Mouse (Mus musculus): Measurements from ENCODE around the gene Shisa5. TPM values are rescaled to one million over a fixed set of nuclear protein-coding genes. Genes with fewer than 3 reads are reported as not detected.

The Shisa5 gene
- polyA plus RNA-seq, 1 experiment from 2014 or later: 95.6 TPM

DNA sequence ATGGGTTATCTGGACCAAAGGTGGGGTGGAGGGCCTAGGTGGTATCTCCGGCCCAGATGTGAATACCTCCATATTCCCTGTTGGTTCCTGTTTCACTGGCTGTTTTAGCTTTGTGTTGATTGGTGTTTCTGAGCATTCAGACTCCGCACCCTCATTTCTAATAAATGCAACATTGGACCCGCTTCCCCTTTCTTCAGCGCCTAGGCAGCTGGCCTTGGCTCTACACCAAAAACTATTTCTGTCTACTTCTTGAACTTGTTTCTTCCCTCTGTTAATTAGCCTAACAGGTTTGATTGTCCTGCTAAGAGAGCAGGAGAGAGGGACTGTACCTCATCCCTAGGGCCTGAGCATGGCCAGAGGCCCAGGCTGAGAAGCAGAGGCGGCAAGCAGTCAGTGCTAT, 19.2 kb downstream of the Shisa5 start:
- Histone ChIP-seq H3K9me3 (replicated peaks) (no peaks in the 10 kb centered on the region), H3K27ac (no peak overlapping the region)
- 94% methylated on average over 5 of the region's 5 CpGs for WGBS

DNA sequence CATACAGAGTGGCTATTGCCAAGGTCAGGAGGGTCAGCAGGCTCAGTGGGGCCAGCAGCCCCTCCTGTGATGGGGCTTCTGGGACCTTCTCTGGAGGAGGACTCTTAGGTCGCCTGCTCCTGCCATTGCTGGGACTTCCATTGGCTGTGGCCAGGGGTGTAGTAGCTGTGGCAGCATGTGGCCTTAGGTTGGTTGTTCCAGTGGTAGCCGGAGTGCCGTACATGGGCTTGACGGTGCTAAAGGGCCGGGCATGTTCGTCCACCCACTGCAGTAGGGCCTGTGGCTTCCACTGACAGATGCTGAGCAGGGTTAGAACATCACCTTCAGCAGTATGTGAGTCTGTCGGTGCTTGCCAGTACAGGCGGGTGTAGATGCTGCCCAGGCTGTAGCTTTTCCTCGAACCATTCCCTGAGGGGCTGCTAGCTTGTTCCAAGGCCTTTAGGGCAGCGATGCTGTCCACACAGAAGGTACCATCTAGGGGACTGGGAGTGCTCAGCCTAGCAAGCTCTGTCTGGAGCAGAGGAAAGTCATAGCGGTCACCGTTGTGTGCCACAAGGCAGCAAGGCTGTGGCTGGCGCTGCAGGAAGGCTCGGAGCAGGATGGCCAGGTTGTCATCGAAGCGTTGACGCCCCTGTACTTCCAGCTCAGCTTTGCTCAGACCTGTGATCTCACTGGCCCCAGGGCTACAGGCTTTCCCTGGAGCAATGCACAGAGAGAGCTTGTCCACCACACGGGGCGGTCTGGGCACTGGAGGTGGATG, 19.8 kb downstream of the Shisa5 start:
- H3K4me3 ChIP-seq (replicated peaks): peak overlapping the region; percentile 47

More for the DNA sequence above, 19.2 kb downstream of the Shisa5 start:
- H3K4me2 ChIP-seq: no peak overlapping the region
- H3K9ac ChIP-seq: no peak overlapping the region
- ATAC-seq (replicated peaks; ENCODE audit: low FRiP score): no peak
- no peaks in the 10 kb centered on the region for H3K27me3 ChIP-seq
- H3K4me3 ChIP-seq (replicated peaks): no peak overlapping the region
- H3K36me3 ChIP-seq: peaks cover 58% of the 10 kb centered on the region
- H3K4me1 ChIP-seq: peaks cover 34% of the 10 kb centered on the region

DNA sequence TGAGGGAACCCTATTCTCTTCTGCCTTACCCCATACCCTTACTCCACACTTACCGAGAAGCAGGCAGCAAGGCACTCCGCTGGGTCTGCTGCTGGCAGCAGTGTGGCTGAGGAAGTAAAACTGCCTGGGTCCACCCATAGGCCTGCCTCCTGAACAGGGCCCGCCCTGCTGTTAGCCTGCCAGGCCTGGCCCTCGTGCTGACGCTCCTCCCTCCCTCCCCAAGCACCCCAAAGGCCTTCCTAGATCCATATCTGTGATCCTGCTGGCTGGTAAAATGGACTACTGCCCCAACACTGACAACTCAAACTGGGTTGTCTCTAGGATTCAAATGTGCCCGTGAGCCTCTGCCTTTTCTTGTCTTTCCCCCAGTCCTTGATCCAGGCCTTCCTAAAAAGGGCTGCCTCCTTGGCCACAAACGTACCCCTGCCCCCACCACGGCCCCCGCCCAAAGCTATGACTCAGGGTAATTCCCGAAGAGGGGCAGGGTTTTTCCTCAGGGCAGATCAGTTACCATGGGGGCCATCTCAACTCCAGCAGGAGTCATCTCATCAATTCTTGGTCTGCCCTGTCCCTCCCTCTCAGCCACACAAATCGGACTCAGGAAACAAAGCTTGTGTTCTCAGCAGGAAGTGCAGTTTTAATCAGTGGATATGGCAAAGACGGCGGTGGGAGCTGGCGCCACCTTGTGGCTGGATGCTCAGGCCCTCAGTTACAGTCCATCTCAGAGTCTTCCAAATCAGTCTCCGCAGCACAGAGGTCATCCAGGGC, 21.0 kb downstream of the Shisa5 start, which contains the start of gene Trex1:
TSS of gene Trex1 (minus strand) at position 599 of the 768 bp plus-strand sequence.
- Histone ChIP-seq H3K36me3 (peaks cover 75% of the 10 kb centered on the region), H3K27me3 (no peaks in the 10 kb centered on the region), H3K4me1 (peaks cover 29% of the 10 kb centered on the region), H3K4me3 (replicated peaks) (peak within 1 kb of the TSS; percentile 47), H3K9ac (peak within 1 kb of the TSS; percentile 61), H3K9me3 (replicated peaks) (no peaks in the 10 kb centered on the region), H3K27ac (peak within 1 kb of the TSS; percentile 96), H3K4me2 (peak within 1 kb of the TSS; percentile 69)
- ATAC-seq (replicated peaks; ENCODE audit: low FRiP score): peak; percentile 88
- WGBS: 9% methylated on average over 15 of the region's 15 CpGs

More for the DNA sequence above, 19.8 kb downstream of the Shisa5 start:
- no peaks in the 10 kb centered on the region for H3K9me3 ChIP-seq (replicated peaks)
- H3K27me3 ChIP-seq: no peaks in the 10 kb centered on the region
- ATAC-seq (replicated peaks; ENCODE audit: low FRiP score): no peak
- H3K36me3 ChIP-seq: peaks cover 63% of the 10 kb centered on the region
- peak overlapping the region; percentile 96 for H3K27ac ChIP-seq
- H3K4me2 ChIP-seq: peak overlapping the region; percentile 69
- H3K4me1 ChIP-seq: peaks cover 34% of the 10 kb centered on the region
- peak overlapping the region; percentile 61; the same call in 1 of the 2 replicates for H3K9ac ChIP-seq
- WGBS: 90% methylated on average over 19 of the region's 19 CpGs

DNA sequence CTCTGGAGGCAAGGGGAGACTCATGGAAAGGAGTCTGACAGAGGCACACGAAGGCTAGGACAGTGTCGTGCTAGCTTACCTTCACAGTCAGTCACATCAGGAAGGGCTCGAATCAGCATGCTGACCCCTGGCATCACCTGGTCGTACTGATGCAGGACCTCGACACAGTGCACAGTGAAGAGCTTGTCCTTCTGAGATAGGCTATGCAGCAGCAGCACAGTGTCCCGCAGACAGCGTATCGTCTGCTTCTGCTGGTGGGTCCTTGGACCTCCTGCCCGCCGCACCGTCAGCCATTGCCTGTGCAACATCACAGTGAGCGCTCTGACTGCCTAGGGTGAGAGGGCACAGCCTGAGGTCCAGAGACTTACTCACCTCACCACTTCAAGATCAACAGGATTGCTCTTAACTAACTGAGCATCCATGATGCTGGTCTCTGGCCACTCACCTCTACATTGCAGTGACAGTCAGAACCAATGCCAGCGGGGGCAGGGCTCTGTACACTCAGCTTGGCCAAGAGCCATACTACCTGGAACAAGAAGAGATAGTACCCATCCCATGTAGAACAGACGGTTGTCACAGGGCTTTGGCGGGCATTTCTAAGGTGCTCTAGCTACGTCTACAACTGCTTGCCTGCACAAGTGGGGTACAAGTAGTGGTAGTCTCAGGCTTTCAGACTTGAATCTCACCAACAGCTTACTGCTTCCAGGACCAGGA, 22.0 kb downstream of the Shisa5 start:
- 90% methylated on average over 16 of the region's 16 CpGs for WGBS
- Histone ChIP-seq H3K4me1 (peaks cover 20% of the 10 kb centered on the region), H3K36me3 (peaks cover 85% of the 10 kb centered on the region), H3K27me3 (no peaks in the 10 kb centered on the region), H3K9ac (no peak overlapping the region), H3K9me3 (replicated peaks) (no peaks in the 10 kb centered on the region), H3K4me3 (replicated peaks) (no peak overlapping the region), H3K27ac (peak overlapping the region; percentile 96), H3K4me2 (no peak overlapping the region)
- no peak; the same call in 1 of the 2 replicates for ATAC-seq (replicated peaks; ENCODE audit: low FRiP score)

DNA sequence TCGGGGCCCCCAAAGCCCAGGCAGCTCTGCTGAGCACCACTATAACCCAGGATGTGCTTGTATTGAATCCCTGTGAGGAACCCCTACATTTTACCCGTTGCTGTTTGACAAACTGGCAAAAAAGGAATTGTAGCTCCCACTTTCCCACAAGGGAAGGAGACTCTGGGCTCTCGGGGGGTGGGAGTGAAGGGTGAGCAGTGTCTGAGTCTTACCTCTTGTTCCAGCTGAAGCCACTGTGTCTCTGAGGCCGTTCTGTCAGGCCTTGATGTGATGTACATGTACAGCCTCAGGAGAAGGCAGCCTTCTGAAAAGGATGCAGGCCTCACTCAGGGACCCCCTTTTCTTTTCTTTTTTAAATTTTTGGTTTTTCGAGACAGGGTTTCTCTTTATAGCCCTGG, 22.5 kb downstream of the Shisa5 start:
- ATAC-seq (replicated peaks; ENCODE audit: low FRiP score): no peak
- H3K4me2 ChIP-seq: no peak overlapping the region
- no peak overlapping the region for H3K4me3 ChIP-seq (replicated peaks)
- H3K9ac ChIP-seq: no peak overlapping the region
- H3K4me1 ChIP-seq: peaks cover 17% of the 10 kb centered on the region
- H3K27me3 ChIP-seq: no peaks in the 10 kb centered on the region
- WGBS: 90% methylated on average over 5 of the region's 5 CpGs
- no peak overlapping the region for H3K27ac ChIP-seq
- H3K36me3 ChIP-seq: peaks cover 85% of the 10 kb centered on the region
- H3K9me3 ChIP-seq (replicated peaks): no peaks in the 10 kb centered on the region

DNA sequence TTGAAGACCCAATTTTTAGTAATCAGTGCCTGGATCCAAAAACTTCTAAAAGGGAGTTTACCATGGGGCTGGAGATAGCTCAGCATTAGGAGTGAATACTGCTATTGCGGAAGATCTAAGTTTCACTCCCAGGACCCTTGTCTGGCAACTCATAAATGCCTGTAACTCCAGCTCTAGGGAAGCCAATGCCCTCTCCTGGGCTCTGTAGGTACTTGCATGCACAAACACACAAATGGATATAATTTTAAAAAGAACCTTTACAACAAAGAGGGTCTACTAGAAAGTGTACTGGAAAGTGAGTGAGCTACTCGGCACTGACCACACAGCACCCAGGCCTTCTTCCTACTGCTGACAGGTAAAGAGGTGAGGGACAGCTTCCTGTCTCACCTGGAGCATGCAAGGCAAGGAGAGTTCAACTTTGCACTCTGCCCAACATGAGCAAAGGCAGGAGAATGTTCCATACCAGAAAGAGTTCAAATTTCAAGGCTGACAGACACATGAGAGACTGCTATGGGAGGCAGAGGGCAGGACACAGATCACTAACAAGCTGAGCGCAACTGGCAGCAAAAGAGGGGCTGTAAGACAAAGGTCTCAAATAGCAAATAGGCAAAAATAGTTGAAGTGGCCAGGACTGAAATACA, 29.9 kb downstream of the Shisa5 start:
- H3K4me2 ChIP-seq: no peak overlapping the region

DNA sequence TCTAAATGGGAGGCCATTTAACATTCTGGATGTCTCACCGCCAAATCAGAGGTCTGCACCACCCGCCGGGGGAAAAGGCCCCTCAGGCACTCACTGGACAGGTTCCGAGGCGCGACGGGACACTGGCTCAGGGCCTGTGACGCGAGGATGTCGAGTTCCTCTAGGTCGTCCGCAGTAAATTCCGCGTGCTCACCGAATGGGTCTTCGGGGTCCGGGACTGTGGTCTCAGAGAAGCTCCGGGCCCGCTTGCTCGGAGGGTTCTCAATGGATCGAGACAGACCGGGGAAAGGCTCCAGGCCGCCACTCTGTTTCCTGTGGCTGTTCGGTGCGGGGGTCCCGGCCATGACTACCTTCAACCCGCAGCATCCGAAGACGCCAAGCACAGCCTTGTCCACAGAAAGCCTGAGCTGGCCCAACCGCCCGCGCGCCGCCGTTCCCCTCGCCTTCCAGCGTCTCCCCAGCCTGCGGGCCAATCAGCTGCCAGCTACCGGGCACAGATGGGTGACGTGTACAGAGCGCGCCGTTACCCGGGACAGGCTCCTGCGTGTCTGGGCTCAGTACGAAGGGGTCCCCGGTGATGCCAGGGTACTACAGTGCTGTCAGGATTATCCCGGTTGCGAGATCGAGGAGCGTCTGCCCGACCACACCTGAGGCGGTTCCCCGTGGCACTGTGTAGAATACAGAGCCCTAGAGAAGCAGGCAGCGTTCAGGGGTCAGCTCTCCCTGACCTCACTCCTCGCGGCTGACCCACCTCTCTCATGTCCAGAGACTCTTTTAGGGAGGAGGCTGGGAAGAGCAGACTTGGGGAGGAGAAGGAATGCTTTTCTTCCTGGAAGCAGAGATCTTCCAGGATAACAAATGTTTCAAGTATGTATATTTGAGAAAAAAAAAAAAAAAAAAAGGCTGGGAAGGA, 35.6 kb downstream of the Shisa5 start, which contains the start of gene Atrip:
TSS of gene Atrip (minus strand) at position 464 of the 913 bp plus-strand sequence.
- Histone ChIP-seq H3K4me3 (replicated peaks) (peak within 1 kb of the TSS; percentile 74), H3K27ac (peak within 1 kb of the TSS; percentile 80), H3K27me3 (no peaks in the 10 kb centered on the region), H3K4me1 (peaks cover 20% of the 10 kb centered on the region), H3K9me3 (replicated peaks) (no peaks in the 10 kb centered on the region), H3K9ac (peak within 1 kb of the TSS; percentile 87), H3K36me3 (peaks cover 39% of the 10 kb centered on the region), H3K4me2 (peak within 1 kb of the TSS; percentile 82)
- under 1% methylated on average over 57 of the region's 57 CpGs for WGBS
- peak; percentile 99 for ATAC-seq (replicated peaks; ENCODE audit: low FRiP score)

More for the DNA sequence above, 29.9 kb downstream of the Shisa5 start:
- no peaks in the 10 kb centered on the region for H3K27me3 ChIP-seq
- H3K27ac ChIP-seq: no peak overlapping the region
- WGBS: 88% methylated on average over 3 of the region's 3 CpGs
- no peaks in the 10 kb centered on the region for H3K9me3 ChIP-seq (replicated peaks)
- H3K4me3 ChIP-seq (replicated peaks): no peak overlapping the region
- no peak overlapping the region for H3K9ac ChIP-seq
- peaks cover 10% of the 10 kb centered on the region for H3K4me1 ChIP-seq
- no peak for ATAC-seq (replicated peaks; ENCODE audit: low FRiP score)
- H3K36me3 ChIP-seq: peaks cover 89% of the 10 kb centered on the region

DNA sequence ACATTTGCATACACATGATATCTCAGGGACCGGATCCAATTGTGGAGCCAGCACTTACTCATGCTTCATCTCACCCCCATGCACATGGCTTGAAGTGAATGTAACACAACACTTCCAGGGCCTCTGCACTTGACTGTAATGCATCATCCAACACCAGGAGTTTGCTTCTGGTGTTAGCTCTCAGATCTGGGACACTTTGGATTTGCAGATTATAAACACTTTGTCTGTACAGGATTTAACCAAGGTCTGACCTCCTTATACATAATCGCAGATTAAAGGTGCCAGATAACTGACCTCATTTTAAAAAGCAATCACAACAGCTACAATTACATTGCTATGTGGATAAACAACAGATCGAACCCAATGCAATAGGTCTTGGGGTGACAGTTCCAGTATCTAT, 42.2 kb downstream of the Shisa5 start:
- Histone ChIP-seq H3K4me1 (peaks cover 21% of the 10 kb centered on the region), H3K9ac (no peak overlapping the region), H3K27me3 (no peaks in the 10 kb centered on the region), H3K9me3 (replicated peaks) (no peaks in the 10 kb centered on the region), H3K4me3 (replicated peaks) (no peak overlapping the region), H3K36me3 (peaks cover 29% of the 10 kb centered on the region), H3K4me2 (no peak overlapping the region), H3K27ac (no peak overlapping the region)
- ATAC-seq (replicated peaks; ENCODE audit: low FRiP score): no peak
- WGBS: 92% methylated on average over 3 of the region's 3 CpGs

DNA sequence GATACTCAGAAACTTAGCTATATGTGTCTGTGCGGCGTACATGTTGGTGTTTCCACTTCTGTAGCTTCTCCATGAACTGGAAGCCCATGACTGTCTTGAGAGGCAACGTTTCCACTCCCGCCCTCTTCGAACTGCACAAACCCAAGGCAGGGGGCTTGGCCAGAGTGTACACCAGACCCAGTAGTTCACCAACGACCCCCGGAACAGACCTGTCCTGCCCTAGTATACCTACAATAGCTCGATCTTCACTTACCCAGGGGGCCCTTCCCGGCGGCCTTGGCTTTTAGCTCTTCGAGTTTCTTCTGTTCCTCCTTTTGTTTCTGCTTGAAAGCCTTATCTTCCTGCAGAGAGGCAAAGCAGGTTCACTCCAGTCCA, 43.4 kb downstream of the Shisa5 start:
- Histone ChIP-seq H3K4me2 (peak overlapping the region; percentile 66), H3K9me3 (replicated peaks) (no peaks in the 10 kb centered on the region), H3K4me3 (replicated peaks) (peak overlapping the region; percentile 81), H3K36me3 (peaks cover 29% of the 10 kb centered on the region), H3K9ac (peak overlapping the region; percentile 81), H3K27ac (peak overlapping the region; percentile 82), H3K4me1 (peaks cover 21% of the 10 kb centered on the region), H3K27me3 (no peaks in the 10 kb centered on the region)
- peak; percentile 16; the same call in 1 of the 2 replicates for ATAC-seq (replicated peaks; ENCODE audit: low FRiP score)
- 2% methylated on average over 11 of the region's 11 CpGs for WGBS

DNA sequence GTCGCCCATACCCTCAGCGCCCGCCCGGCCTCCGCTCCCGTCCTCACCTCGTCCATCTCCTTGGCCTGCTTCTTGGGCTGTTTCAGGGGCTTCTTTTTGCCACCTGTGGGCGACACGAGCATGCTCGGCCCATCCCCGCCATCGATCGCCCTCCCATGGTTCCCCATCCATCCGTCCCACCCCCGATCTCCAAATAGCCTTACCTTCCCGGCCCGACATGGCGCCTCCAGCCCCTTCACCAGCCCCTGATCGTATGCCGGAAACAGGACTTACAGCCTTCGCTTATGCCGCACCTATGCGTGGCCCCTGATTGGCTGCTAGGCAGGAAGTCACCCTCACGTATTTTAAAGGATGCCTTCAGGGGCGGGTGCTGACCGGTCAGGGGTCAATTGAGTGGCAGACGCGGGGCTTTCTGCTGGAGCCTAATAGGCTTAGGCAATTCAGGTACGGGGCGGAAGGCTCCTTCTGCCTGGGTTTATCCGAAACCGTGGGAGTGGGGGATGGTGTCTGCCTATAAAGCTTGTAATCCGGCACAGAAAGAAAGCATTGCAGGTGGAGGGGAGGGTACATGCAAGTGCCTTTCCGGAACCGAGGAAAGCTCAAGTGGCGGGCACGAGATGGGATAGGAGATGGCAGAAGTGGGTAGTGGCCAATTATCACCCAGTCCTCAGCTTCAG, 43.9 kb downstream of the Shisa5 start, which contains the start of the genes Ccdc51 and Tma7:
TSS of gene Ccdc51 (plus strand) at position 370 of the 677 bp plus-strand sequence.
TSS of gene Tma7 (minus strand) at position 464 of the 677 bp plus-strand sequence.
- Histone ChIP-seq H3K4me2 (peak within 1 kb of the TSS; percentile 66), H3K4me1 (peaks cover 21% of the 10 kb centered on the region), H3K36me3 (peaks cover 29% of the 10 kb centered on the region), H3K4me3 (replicated peaks) (peak within 1 kb of the TSS; percentile 81), H3K27ac (peak within 1 kb of the TSS; percentile 82), H3K9me3 (replicated peaks) (no peaks in the 10 kb centered on the region), H3K9ac (peak within 1 kb of the TSS; percentile 81), H3K27me3 (no peaks in the 10 kb centered on the region)
- ATAC-seq (replicated peaks; ENCODE audit: low FRiP score): peak; percentile 97
- under 1% methylated on average over 37 of the region's 37 CpGs for WGBS

Data from kidney, embryonic 15.5 days (tissue).